Mouse (Mus musculus) adrenal gland (tissue): ENCODE results near the gene Pde11a.

ENCODE experiments used
- intact Hi-C: fragments of 180-260 bp; cut with DNase I; formaldehyde crosslinking; loops from one replicate; pipeline ENCODE4 v1.15.1; 2025

Pde11a gene

GRCm38 (mm10) chr2:76097847-76098246 is 240.7 kb downstream of the Pde11a start:
- intact Hi-C loops: no loop called here

GRCm38 (mm10) chr2:76097284-76097683 is 241.3 kb downstream of the Pde11a start:
- intact Hi-C loops: no loop called here

- intact Hi-C loops: no loop called here
Observed at GRCm38 (mm10) chr2:76095861-76096260, 242.7 kb downstream of the Pde11a start.

GRCm38 (mm10) chr2:76090506-76090905 is 248.1 kb downstream of the Pde11a start:
- intact Hi-C loops: no loop called here

GRCm38 (mm10) chr2:76088844-76089243 is 249.7 kb downstream of the Pde11a start:
- intact Hi-C loops: no loop called here

GRCm38 (mm10) chr2:76088413-76088812 is 250.2 kb downstream of the Pde11a start:
- intact Hi-C loops: no loop called here

GRCm38 (mm10) chr2:76087170-76087569 is 251.4 kb downstream of the Pde11a start:
- intact Hi-C loops: no loop called here

GRCm38 (mm10) chr2:76084982-76085381 is 253.6 kb downstream of the Pde11a start:
- intact Hi-C loops: no loop called here

- intact Hi-C loops: no loop called here
Observed at GRCm38 (mm10) chr2:76083901-76084300, 254.7 kb downstream of the Pde11a start.

GRCm38 (mm10) chr2:76083396-76083795 is 255.2 kb downstream of the Pde11a start:
- intact Hi-C loops: no loop called here

- intact Hi-C loops: no loop called here
Observed at GRCm38 (mm10) chr2:76081991-76082390, 256.6 kb downstream of the Pde11a start.

GRCm38 (mm10) chr2:76080549-76080948 is 258.0 kb downstream of the Pde11a start:
- intact Hi-C loops: no loop called here

- intact Hi-C loops: no loop called here
Observed at GRCm38 (mm10) chr2:76076838-76077237, 261.7 kb downstream of the Pde11a start.

- intact Hi-C loops: no loop called here
Observed at GRCm38 (mm10) chr2:76076047-76076446, 262.5 kb downstream of the Pde11a start.

GRCm38 (mm10) chr2:76073079-76073478 is 265.5 kb downstream of the Pde11a start:
- intact Hi-C loops: loop anchor here (5.0 kb wide), 1 partner anchor 276 kb away; no protein-coding TSS in a partner anchor

- intact Hi-C loops: loop anchor here (2.0 to 5.0 kb wide), 3 partner anchors 80 to 273 kb away; no protein-coding TSS in a partner anchor
Observed at GRCm38 (mm10) chr2:76070432-76071306, 267.9 kb downstream of the Pde11a start.

GRCm38 (mm10) chr2:76069238-76069637 is 269.3 kb downstream of the Pde11a start:
- intact Hi-C loops: loop anchor here (10.0 kb wide), 1 partner anchor 474 kb away; no protein-coding TSS in a partner anchor

GRCm38 (mm10) chr2:76068155-76068554 is 270.4 kb downstream of the Pde11a start:
- intact Hi-C loops: loop anchor here (10.0 kb wide), 1 partner anchor 473 kb away; no protein-coding TSS in a partner anchor

- intact Hi-C loops: loop anchor here (10.0 kb wide), 1 partner anchor 472 kb away; no protein-coding TSS in a partner anchor
Observed at GRCm38 (mm10) chr2:76067144-76067543, 271.4 kb downstream of the Pde11a start.

- intact Hi-C loops: loop anchor here (10.0 kb wide), 1 partner anchor 470 kb away; no protein-coding TSS in a partner anchor
Observed at GRCm38 (mm10) chr2:76065292-76065691, 273.3 kb downstream of the Pde11a start.

GRCm38 (mm10) chr2:76064078-76064477 is 274.5 kb downstream of the Pde11a start:
- intact Hi-C loops: loop anchor here (10.0 kb wide), 1 partner anchor 469 kb away; no protein-coding TSS in a partner anchor

GRCm38 (mm10) chr2:76060207-76060606 is 278.4 kb downstream of the Pde11a start:
- intact Hi-C loops: loop anchor here (10.0 kb wide), 1 partner anchor 465 kb away; no protein-coding TSS in a partner anchor
